Mouse (Mus musculus): Measurements from ENCODE around the gene Atf6b.
A peak's percentile ranks its signal among the peaks of the same experiment; 100 is the strongest.

The Atf6b gene

DNA sequence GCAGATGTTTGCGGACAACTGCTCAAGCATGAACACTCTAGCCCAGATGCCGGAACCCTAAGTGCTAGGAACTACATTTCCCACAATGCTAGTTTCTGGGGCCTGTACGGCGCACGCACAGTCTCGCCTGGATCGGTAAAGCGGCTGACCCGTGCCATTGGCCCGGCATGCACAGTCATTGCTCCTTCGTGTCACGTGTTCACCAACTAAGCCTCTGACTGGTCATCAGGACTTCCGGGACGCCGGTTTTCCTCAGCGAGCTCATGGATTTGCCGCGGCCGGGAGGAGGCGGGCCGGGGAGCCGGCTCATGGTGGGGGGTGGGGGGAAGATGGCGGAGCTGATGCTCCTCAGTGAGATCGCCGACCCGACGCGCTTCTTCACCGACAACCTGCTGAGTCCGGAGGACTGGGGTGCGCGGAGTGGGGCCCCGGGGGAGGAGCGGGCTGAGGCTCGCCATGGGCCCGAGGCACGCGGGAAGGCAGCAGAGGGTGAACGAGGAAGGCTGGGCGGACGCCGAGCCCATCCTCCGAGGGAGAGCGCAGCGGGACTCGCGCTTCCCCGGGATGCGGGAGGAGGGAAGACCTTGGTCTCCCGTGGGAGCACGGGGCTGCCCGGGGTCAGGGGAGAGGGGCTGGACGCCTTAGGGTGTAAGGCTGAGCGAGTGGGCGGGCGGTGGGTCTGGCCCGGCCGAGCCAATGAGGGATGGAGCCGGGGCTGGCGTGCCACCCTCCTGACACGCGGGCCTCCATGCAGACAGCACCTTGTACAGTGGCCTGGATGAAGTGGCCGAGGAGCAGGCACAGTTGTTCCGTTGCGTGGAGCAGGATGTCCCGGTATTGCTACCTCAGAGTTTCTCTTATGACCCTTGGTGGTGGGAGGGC is at the start of gene Atf6b:
Gene Atf6b (plus strand): TSS at position 241 of the 882 bp plus-strand sequence.
- peak; percentile 98 to 99 for DNase-seq (ENCODE audit: low spot score in 2 of 2)

DNA sequence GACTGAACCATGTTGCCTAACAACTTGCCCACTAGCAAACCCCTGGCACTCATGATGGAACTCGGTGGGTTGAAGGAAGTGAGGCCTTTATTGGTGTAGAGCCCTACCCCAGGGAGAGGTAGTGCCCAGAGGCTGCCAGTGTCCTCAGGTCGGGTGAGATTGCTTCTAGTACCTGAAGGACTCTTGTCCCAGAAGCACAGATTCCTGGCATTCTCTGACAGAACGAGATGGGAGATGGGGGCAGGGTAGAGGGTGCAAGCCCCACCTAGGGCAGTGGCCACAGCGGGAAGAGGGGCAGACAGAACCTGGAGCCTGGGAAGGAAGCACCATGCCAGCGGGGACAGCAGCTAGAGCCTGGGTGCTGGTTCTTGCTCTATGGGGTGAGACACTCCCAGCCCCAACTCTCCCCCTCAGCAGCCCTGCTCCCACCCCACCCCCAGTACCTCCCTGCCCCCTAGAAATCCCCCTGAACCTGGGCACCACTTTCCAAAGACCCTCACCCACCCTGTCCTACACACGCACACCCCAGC is 49.3 kb upstream of the Atf6b start, which contains the start of gene Ager:
Gene Ager (plus strand): TSS at position 297 of the 530 bp plus-strand sequence.
- DNase-seq (ENCODE audit: low spot score in 2 of 2), result no peak

DNA sequence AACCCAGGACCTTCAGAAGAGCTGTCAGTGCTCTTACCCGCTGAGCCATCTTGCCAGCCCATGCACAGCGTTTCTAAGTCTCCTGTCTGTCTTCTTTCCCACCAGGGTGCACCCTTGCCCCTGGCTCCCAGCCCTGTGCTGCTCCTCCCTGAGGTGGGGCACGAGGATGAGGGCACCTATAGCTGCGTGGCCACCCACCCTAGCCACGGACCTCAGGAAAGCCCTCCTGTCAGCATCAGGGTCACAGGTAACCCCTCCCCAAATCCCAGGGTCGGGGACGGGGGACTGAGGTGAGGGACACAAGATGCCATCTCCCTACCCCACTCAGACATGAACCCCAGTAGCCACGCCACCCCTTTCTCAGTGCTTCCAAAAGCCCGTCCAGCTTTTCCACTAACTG is 47.1 kb upstream of the Atf6b start:
- DNase-seq (ENCODE audit: low spot score in 2 of 2), result no peak

DNA sequence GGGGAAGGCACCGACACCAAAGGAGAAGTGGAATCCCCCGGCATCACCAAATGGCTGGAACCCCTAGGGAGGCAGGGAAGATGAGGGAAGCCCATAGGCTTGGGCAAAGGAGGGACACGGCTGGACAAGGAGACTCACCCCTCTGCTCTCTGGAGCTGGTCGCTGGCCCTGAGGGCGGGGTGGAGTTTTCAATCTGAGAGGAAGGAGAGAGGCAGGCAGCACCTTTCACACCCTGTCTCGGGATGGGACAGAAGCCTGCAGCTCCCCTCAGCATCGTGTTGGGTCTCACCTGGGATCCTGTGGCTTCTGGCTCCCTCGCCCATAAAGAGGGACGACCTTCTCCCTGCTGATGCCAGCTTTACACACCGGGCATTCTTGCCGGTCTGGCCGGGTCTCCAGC is 45.1 kb upstream of the Atf6b start:
- no peak for DNase-seq (ENCODE audit: low spot score in 2 of 2)

DNA sequence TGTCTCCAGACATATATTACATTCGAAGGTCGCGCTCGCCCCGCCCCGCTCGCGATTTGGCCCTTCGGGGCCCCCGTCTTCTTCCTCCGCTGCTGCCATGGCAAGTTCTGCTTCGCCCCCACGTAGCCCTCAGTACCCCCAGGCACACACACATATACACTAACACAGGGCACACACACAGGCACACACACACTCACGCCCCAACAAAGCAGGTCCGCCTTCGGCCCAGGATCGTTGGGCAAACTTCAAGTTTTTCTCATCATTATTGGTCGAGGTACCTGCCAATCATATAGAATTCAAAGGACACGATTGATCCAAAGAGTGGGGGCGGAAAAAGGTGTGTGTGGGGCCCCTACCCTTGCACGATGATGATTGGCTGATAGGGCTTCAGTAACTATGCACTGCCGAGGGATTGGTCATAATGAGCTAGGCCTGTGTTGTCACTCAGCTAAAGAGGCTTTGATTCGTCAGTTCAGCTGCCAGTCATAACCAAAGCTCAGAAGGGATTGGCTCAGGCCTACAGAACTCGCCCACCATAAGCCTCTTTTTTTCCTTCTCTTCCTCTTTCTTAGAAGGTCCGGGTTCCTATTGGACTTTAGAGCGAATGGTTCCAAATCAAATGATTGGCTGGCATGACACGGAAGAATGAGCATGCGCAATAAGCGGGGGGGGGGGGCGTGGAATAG is 43.4 kb upstream of the Atf6b start, which contains the start of gene Rnf5:
Gene Rnf5 (minus strand): TSS at position 316 of the 686 bp plus-strand sequence.
- DNase-seq (ENCODE audit: low spot score in 2 of 2), result peak; percentile 99 to 100

DNA sequence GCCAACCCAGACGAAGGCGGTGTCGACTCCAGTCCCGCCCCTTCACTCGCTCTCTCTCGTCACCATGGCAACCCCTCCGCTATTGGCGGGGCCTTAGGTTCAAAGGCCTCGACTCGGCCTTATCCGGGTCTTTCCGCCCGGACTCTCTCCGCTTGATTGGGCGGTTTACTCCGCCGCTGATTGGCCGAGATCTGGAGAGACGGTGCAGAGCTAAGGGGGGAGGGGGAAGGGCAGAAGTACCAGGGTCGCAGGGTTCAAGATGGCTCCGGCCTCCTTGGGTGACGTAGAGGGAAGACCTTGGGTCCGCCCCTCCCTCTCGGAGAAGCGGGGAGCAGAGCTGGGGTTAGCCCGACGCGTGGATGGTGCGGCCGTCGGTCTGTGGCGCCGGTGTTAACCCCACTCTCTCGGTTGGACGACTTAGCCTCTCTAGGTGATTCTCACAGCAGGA is 42.9 kb upstream of the Atf6b start, which contains the start of gene Agpat1:
Gene Agpat1 (plus strand): TSS at position 202 of the 448 bp plus-strand sequence.
- peak; percentile 97 to 99 for DNase-seq (ENCODE audit: low spot score in 2 of 2)

DNA sequence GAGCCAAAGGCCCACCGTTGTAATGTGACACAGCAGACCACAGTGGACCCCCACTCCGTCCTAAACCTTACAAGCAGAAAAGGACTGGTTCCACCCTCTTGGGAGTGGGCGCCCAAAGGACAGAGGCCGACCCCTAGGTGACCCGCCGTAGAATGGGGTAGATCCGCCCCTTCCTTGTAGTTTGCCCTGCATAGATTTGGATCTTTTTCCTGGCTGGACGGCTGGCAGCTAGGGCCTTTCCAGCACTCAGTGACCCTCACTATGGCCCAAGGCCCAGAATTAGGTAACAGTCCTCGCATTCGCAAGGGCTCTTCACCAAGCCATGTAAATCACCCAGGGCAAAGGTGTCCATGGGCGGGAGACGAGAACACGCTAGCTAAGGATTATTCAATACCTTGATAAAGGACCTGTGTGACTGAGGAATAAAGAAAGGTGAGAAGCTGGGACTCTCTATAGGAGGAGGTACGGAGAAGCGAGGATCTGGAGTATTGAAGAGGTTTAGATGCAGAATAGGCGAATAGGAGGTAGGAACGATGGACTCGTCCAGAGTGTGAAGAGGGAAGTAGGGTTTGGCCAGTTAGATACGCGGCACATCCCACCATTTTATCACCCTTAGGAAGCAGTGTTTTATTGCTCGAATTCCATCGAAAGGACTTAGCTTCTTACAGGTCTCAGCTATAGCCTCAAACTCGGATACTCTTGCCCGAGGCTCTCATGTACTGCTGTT is 42.3 kb upstream of the Atf6b start:
- DNase-seq (ENCODE audit: low spot score in 2 of 2), result no peak

DNA sequence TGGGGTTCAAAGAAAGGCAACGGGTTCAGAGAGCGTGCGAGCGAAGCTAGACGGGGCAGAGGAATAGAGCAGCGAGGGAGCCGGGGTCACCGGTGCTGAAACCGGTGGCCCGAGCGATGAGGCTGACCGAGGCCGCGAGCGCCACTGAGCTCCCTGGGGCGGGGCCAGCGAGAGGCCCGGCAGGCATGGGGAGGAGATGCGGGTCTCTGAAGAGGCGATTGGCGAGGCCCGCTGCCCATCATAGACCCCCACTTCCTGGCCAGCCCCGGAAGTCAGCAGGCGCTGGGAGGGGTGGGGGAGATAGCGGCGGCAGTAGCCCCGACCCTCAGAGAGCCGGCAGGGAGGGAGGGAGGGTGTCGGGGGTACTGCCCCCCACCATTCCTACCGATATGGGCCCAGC is 41.3 kb upstream of the Atf6b start:
- DNase-seq (ENCODE audit: low spot score in 2 of 2), result peak; percentile 97 to 98

DNA sequence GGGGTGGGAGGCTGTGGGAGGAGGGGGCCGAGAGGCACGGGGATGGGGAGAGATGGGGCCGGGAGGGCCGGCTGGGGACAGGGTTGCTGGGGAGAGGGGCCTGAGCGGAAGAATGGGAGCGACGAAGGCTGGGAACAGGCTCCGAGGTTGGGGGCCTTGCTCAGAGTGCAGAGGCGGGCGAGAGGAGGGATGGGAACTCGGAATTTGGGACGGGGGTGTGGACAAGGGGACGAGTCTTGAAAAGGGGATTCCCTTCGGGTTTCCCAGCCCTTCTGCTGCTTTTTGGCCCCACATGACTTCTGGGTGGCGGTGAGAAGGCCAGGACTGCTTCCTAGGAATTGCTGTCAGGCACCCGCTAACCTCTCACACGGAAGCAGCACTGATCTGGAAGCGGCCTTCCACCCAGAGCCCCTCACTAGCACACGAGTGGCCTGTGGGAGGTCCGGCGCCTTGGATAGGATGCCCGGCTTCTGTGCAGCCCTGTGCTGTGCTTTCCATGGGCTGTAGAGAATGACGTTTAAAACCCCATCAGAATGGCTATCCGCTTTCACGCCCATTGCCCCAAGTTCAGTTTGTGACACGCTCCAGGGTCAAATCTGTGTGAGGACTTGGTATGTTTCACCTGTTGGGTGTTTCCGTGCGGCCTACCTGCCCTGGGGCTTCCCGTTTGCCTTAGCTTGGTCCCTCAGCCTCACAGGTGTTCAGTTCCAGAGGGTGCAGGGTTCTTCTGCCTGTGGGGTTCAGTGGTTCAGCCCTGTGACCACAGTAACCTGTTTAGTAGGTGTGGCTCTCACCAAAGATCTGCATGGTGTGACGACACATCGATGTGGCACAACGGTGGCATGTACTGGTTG is 40.5 kb upstream of the Atf6b start:
- DNase-seq (ENCODE audit: low spot score in 2 of 2), result no peak

DNA sequence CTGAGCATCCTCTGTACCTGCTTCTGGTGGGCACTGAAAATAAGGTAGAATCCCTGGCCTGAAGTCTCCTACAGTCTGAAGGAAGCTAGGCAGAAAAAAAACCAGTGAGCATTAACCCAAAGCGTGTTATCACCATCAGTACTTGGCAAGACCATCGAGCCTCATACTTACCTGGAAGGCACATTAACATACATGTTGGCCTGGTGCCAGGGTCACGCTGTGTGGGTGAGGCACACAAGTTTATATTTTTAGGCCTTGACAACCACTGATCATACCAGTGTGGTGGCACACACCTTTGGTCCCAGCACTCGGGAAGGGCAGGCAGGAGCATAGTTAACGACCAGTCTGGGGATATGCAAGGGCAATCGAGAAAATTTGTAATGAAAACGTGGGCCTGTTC is 38.9 kb upstream of the Atf6b start:
- DNase-seq (ENCODE audit: low spot score in 2 of 2), result no peak

DNA sequence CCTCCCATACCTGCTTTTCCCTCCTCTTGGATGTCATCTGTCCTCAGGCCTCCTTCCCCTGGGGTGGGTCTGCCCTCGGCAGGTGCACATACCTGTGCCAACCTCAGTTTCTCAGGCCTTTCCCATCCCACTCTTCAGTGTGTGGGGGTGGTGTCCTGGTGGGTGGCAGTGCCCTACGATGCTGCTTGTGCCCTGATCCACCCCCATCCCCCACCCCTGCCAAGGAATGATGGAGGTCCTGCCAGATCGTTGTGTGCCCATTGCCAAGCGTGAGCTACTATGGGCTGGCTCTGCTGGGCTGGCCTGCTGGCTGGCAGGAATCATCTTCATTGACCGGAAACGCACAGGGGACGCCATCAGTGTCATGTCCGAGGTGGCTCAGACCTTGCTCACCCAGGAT is 35.9 kb upstream of the Atf6b start:
- DNase-seq (ENCODE audit: low spot score in 2 of 2), result no peak

DNA sequence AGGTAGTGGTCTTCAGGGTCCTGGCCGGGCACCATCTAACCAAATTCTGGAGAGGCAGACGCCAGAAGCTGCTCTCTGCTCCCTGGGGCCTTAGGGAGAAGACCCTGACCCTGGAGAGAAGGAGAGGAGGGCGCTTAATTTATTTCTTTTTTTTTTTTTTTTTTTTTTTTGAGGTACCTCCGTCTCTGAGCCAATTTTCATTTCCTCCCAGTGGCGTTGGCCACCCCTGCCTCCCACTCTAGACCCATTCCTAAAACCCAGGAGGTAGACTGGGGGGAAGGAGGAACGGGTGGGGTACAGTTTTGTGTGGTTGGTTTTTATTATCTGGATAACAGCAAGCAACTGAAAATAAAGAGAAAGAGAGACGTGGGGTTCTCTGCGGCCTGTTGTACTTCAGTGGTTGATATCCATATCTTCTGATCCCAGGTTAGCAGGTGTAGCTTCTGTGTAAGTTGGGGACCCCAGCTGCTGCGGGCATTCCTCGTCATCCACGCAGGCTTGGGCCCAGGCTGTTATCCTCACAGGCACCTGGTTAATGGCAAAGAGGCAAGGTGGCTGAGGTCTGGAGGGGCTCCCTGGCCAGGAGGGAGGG is 33.8 kb upstream of the Atf6b start:
- DNase-seq (ENCODE audit: low spot score in 2 of 2), result no peak

DNA sequence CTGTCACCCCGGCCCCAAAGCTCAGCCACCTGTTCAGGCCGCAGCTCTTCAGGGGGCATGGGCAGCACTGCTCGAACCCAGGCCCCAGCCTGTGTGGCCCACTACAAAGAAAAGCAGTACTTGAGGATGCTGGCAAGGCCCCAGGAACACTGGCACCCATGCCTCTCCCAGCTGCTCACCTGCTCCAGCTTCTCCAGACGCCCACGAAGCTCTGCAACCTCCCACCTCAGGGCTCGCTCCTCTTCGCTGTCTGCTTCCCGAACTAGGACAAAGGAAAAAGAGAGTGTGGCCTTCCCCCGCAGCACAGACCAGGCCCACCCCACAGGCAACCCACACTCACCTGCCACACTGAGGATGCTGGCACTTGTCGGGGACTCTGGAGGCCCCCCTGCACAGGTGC is 33.1 kb upstream of the Atf6b start:
- no peak for DNase-seq (ENCODE audit: low spot score in 2 of 2)

DNA sequence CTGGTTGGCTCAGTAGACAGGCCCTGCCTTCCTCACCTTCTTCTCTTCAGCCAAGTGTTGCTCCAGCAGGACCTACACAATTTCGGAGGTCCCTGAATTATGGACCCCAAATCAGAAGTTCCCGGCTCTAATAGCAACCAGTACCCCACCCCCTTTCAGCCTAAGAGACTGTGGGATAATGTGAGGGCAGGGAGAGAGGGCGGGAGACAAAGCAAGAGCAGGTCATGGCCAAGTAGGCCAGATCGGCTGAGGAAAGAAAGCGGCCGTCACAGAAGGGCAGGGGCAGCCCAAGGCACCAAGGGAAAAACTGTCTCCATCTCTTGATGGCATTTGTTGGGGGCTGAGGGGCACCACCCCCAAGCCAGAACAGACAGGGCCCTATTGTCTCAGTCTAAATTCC is 31.1 kb upstream of the Atf6b start, which contains the start of gene Egfl8:
Gene Egfl8 (minus strand): TSS at position 101 of the 400 bp plus-strand sequence.
- no peak for DNase-seq (ENCODE audit: low spot score in 2 of 2)

DNA sequence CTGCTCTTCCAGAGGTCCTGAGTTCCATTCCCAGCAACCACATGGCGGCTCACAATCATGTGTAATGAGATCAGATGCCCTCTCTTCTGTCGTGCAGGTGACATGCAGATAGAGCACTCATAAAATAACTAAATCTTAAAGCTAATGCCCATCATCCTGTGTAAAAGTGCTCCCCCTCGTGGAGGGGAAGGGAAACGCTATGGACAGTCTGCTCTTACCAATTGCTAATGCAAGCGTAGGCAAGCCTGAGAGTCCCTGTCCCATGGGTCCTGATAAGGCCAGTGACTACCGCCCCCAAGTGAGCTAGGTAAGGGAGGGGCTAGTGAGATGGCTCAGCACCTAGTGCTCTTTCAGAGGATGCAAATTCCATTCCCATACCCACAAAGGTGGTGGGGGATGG is 27.9 kb upstream of the Atf6b start:
- no peak for DNase-seq (ENCODE audit: low spot score in 2 of 2)

DNA sequence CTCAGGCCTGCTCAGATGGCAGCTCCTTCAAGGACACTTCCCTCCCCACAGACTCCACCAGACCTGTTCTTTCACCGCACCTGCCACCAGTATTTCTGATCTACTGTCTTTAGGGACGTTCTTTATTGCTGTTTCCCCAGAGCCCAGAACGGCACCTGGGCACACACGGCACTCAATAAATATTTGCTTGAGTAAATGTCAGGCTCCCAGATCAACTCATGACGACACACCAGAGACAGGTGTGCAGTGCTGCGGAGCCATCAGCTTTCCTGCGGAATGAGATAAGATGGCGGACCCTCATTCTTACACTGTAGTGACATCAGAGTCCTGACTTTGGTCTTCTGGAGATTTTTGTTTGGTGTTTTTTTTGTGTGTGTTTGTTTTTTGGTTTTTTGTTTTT is 25.9 kb upstream of the Atf6b start:
- DNase-seq (ENCODE audit: low spot score in 2 of 2), result no peak

DNA sequence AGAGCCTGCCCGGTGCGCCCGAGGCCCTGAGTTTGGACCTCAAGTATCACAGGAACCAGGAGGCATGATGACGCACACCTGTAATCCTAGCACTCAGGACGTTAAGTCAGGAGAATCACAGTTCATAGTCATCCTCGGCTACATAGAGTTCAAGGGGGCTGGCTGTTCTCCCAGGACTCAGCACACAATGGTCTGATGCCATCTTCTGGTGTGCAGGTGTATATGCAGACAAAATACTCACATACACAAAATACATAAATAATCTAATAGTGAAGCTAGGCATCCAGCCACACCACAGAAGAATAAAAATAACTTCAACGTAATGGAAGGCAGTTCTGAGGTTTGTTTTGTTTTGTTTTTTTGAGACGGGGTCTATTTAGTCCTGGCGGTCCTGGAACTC is 23.8 kb upstream of the Atf6b start:
- DNase-seq (ENCODE audit: low spot score in 2 of 2), result no peak

DNA sequence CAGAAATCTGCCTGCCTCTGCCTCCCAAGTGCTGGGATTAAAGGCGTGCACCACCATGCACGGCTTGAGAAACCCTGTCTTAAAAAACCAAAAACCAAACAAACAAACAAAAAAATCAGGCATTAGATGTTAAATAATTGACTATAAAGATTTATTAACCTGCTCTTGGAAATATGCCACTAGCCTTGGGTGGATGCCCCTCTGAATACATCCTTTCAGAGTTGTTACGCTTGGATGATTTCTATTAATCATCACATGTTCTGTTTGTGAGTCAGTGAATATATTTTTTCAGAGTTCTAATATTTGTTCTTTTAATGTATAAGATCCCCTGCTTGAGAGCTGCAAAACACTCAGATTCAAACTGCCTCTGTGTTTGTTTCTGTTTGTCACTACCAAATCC is 22.0 kb upstream of the Atf6b start:
- no peak for DNase-seq (ENCODE audit: low spot score in 2 of 2)

DNA sequence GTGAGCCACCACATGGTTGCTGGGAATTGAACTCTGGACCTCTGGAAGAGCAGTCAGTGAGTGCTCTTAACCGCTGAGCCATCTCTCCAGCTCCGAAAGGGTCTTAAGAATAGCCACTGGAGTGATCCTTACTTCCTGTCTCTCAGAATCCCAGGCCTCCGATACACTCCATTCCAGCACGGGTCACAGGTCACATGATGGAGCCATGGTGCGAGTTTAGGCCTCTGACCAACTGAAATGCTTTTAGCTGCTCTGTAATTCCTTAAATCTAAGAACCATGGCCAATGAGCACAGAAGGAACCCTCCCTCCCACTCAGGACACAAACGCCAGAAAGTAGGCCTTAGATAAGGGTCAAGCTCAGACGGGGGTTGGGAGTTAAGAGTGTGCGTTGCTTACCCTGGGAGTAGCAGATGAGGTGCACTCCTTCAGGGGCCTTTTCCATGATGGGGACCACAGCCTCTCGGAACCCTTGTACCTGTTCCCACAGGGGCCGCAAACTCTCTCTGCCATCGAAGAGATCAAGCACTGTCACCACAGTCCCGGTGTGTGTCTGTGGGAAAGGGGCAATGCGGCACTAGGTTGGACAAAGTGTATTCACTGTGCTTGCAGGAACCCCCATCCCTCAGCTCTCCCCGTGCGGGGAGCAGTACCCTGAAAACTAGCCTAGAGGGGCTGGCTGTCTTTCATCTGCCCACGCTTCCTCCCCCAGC is 20.7 kb upstream of the Atf6b start:
- no peak for DNase-seq (ENCODE audit: low spot score in 2 of 2)

DNA sequence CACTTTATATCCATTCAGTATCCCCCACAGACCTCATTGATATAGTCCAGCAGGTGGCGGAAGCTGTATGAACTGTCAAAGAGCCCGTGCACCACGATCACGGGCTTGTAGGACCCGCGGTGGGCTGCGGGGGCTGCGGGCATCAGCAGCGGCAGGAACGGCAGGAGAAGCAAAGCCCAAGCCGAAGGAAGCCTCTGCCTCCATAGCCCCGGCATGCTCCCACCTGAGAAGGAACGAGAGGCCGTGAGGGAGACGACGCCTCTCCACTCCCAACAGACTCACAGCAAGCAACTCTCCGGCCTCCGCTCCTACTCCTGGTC is 20.2 kb upstream of the Atf6b start:
- DNase-seq (ENCODE audit: low spot score in 2 of 2), result no peak
